Mouse (Mus musculus) spleen, adult 12 weeks (tissue): ENCODE data around the gene Utp14b.

Source experiments
- DNase-seq: peaks from one replicate; pipeline ENCODE4 v3.0.0; 2022; ENCODE audit warnings: low spot score

Utp14b gene

GRCm38 (mm10) chr1:78686872-78687271 lies 29.0 kb downstream of the Utp14b start:
- DNase-seq = no peak

GRCm38 (mm10) chr1:78688149-78688548 lies 30.3 kb downstream of the Utp14b start:
- DNase-seq = no peak

GRCm38 (mm10) chr1:78694503-78695258 lies 36.8 kb downstream of the Utp14b start:
- no peak for DNase-seq

GRCm38 (mm10) chr1:78696305-78696704 lies 38.5 kb downstream of the Utp14b start:
- DNase-seq = no peak

DNA sequence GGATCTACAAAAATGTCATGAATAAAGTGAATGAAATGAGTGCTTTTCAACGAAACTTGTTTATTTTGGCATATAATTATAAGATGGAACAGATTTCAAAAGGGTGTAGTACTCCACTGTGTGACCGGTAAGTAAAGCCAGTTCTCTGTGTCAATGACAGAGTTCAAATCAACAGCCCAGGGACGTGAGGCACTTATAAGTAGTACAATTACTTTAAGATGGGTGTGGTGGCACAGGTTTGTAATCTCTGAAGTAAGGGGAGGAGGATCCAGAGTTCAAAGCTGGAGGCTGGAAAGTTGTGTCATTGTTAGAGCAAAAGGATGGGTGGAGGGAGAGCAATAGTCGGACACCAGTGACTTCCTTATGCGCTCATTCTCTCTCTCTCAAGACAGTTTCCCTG lies 39.1 kb downstream of the Utp14b start:
- no peak for DNase-seq

GRCm38 (mm10) chr1:78698138-78698537 lies 40.3 kb downstream of the Utp14b start:
- DNase-seq = no peak

GRCm38 (mm10) chr1:78701740-78702139 lies 43.9 kb downstream of the Utp14b start:
- DNase-seq = no peak

GRCm38 (mm10) chr1:78702282-78702963 lies 44.6 kb downstream of the Utp14b start:
- DNase-seq = no peak

DNA sequence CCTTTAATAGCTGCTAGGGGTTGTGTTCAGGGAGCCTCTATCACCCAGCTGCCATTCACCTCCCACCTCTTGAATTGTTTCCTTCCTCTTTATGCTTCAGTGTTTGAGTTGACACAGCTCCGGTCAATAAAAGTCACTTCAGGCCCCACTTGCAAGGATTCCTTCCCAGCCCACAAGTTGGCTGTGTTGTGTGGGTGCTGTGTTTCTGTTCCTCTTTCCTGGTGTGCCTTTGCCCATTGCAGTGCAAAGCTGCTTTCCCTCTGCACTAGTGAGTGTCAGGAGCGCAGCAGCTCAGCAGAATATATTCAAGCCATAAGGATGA lies 45.1 kb downstream of the Utp14b start:
- no peak for DNase-seq

DNA sequence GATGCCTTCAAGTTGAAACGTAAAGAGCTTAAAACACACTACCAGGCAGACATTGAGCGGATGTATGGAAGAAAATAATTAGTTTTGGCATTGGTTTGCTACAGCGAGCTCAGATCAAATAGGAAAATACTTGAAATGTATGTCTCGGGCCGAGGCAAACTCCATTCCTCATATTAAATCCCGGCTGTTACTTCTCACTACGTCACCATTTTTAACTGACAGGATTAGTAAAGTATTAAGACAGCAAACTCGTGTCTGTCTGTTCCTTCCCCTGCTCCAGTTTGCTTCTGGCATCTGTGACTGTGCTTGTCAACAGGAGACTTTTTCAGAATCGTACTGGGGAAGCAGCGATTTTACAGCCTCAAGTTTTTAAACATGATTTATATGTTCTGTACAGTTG lies 48.5 kb downstream of the Utp14b start:
- DNase-seq = no peak

GRCm38 (mm10) chr1:78707280-78707679 lies 49.4 kb downstream of the Utp14b start:
- DNase-seq = no peak

DNA sequence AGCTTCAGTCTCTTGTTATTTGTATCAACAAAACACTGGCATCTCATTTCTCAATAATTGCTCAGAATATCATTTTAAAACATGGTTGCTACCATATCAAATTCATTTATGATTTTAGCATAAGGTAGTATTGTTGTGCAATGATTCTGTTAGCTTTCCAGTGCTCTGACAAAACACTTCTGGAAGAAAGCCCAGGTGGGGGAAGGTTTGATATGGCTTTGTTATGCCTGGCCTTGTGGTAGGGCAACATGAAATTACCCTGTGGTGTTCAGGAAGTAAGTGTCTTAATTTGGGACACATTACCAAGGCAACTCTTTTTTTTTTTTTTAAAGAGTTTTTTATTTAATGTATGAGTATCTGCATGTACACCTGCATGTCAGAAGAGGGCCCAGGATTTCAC lies 52.2 kb downstream of the Utp14b start:
- no peak for DNase-seq

DNA sequence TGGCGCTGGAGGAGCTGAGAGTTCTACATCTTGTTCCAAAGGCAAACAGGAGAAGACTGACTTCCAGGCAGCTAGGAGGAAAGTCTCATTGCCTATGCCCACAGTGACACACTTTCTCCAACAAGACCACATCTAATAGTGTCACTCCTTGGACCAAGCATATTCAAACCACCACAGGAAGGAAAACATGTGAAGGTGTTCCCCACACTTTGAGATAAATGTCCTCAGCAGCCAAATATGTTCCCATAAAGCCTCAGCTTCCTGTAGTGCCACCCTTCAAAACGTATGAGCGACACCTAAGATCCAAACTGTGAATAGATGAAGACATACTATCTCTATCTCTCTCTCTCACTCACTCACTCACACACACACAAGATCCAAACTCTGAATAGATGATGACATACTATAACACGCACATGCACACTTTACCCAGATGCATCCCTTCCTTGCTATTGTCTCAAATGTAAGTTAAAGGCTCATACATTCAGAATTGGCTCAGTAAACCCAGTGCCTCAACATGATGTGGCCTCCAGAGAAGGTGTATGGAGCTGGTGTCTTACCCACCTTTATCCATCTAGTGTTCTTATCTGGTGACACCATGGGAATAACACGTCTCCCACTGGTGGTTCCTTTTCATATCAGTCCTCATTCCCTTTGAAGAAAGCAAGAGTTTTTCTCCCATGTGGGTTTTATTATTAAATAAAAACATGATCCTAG lies 52.9 kb downstream of the Utp14b start:
- DNase-seq = no peak
